In the genomic region with DNA sequence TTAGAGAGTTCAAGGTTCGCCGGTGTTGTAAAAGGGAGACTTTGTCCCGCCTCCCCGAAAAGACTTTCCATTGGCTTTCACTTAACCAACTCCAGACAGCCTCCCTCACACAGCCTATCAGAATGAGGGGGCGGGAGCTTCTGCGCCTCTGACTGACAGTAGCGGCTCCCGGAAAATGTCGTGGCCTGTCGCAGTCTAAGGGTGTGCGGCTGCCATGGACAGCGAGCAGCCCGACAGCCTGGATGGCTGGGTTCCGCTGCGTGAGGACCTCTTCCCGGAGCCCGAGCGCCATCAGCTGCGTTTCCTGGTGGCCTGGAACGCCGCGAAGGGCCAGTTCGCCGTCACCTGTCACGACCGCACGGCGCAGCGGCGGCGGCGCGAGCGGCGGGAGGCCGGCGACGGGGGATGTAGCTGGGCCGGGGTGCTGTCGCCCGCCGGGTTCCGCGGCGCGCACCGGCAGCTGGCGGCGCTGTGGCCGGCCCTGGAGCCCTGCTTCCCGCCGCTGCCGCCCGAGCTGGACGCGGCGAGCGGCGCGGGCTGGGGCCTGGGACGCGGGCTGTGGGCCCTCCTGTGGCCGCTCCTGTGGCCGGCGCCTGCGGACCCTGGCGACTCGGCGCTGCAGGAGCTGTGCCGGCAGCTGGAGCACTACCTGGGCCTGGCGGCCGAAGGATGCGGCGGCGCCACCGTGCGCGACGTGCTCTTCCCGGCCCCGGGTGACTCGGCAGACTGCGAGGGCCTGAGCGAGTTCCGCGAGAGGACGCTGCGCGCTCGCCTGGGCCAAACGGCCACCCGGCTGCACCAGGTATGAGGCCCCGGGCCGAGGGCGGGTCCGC, we compare ENCODE assay signal across 2 mouse cellular contexts.
TF ChIP-seq lines count a peak whose summit lies in the region.

Gene Whamm (plus strand): TSS at position 159 of the 833 bp plus-strand sequence.

TF ChIP-seq in C2C12, 6 proteins besides CTCF, POLR2A, EP300 and RAD21 (continued from another document):
- TF ChIP-seq CEBPB (IDR thresholded peaks at IDR 0.05; ENCODE audit: low read depth), result no peak

TF ChIP-seq in myocyte, 11 proteins besides CTCF, POLR2A, EP300 and RAD21 (continued from another document):
- TF ChIP-seq MYOG (IDR thresholded peaks at IDR 0.05; ENCODE audit: control insufficient read depth in 1 of 3, insufficient read depth in 1 of 3, insufficient read length in 2 of 3, low read depth in 2 of 3), result peak in 2 of 3 experiments; percentile 1 to 24
- TF ChIP-seq SRF (IDR thresholded peaks at IDR 0.05; ENCODE audit: control insufficient read depth, insufficient read length, low read depth), result no peak
- TF ChIP-seq CEBPB (IDR thresholded peaks at IDR 0.05; ENCODE audit: insufficient read depth, poor library complexity, severe bottlenecking), result no peak
- no peak for TF ChIP-seq TCF12 (IDR thresholded peaks at IDR 0.05; ENCODE audit: insufficient read depth, poor library complexity, severe bottlenecking)
- TF ChIP-seq REST (IDR thresholded peaks at IDR 0.05; ENCODE audit: insufficient read depth, insufficient read length), result no peak
- TF ChIP-seq TCF3 (IDR thresholded peaks at IDR 0.05; ENCODE audit: insufficient read length, low read depth), result no peak
- no peak for TF ChIP-seq E2F4 (IDR thresholded peaks at IDR 0.05; ENCODE audit: insufficient read depth)
